Mouse (Mus musculus): ENCODE measurements around the gene Swap70.
A peak's percentile ranks its signal among the peaks of the same experiment; 100 is the strongest.

DNA sequence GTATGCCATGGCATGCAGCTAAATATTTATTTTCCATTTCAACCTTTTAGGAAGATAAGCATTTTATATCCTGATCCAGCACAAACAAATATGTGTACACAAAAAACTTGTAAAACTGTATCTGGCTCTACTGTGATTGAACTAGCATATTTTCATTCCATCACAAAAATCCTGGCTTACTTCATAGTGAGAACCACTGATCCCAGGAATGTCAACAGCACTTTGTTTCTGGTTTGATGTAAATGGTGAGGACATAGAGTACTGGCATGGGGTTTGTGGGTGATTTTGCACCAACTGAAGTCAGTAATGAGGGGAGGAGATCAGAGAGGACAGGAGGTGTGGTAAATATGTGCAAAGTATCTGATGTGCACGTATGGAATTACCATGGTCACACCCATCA, 41.1 kb downstream of the Swap70 start:
- TF ChIP-seq CTCF (IDR thresholded peaks at IDR 0.05) (no peak), EP300 (IDR thresholded peaks at IDR 0.05) (peak; percentile 87)

Data from lung, postnatal 0 days (tissue).